Mouse (Mus musculus): ENCODE measurements around the gene Mat2a. TPM values are rescaled to one million over a fixed set of nuclear protein-coding genes. Genes with fewer than 3 reads are reported as not detected.

Mat2a gene
- polyA plus RNA-seq (2012; rRNA removed), result 140 and 162 TPM in 2 replicates

DNA sequence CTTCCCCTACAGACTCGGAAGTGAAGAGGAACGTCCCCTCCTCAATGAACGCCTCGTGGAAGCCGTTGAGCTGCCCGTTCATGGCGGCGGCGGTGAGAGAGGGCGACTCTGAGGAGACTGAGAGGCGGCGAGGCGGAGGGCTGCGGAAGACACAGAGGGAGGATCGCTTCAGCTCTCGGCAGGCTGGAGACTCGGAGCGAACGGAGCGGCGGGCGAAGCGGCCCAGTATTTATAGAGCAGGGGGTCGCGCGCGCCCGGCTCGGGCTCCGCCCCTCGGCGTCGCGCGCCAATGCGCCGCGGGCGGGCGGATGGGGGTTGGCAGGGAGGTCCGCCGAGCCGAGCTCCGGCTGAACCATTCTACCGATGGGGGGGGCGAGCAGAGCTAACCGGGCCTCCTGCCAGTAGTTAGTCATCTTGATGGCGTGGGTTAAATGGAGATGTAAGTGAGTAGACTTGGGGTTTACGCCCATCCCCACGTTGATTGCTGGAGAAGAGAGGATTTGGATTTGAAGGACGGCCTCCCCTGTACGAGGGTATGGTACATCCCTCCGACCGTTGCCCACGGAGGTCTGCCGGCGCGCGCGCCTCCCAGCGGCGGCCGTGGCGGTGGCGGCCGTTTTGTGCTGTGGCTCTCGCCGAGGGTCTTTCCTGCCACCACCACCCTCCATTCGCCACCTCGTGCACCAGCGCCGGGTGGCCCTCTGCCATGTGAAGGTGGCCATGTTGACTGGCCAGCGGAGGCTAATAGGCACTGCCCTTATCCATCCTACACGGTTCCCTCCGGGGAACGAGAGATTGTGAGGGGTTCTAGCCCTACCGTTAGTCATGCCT is at the start of gene Mat2a:
Gene Mat2a (minus strand): TSS at position 204 of the 831 bp plus-strand sequence.
- peak; percentile 93 for DNase-seq
- Histone ChIP-seq H3K27ac (ENCODE audit: control insufficient read depth, insufficient read depth, low read length) (peak within 1 kb of the TSS; percentile 93), H3K36me3 (ENCODE audit: control insufficient read depth, insufficient read depth, low read length) (peaks cover 23% of the 10 kb centered on the region), H3K27me3 (ENCODE audit: control insufficient read depth, insufficient read depth, low read length) (no peaks in the 10 kb centered on the region), H3K4me3 (ENCODE audit: control insufficient read depth, insufficient read depth, low read length) (peak within 1 kb of the TSS; percentile 96), H3K4me1 (replicated peaks; ENCODE audit: control insufficient read depth, insufficient read depth, low read length) (peaks cover 4% of the 10 kb centered on the region)
- TF ChIP-seq POLR2A (IDR thresholded peaks at IDR 0.05; ENCODE audit: control insufficient read depth, extremely low read depth, insufficient read depth, low read length, poor library complexity) (peak; percentile 97), CTCF (IDR thresholded peaks at IDR 0.05; ENCODE audit: borderline replicate concordance, control insufficient read depth, extremely low read depth, insufficient read depth, low read length, poor library complexity) (peak; percentile 70; the same call in 1 of the 2 replicates)
- under 1% methylated on average over 72 of the region's 77 CpGs for WGBS

DNA sequence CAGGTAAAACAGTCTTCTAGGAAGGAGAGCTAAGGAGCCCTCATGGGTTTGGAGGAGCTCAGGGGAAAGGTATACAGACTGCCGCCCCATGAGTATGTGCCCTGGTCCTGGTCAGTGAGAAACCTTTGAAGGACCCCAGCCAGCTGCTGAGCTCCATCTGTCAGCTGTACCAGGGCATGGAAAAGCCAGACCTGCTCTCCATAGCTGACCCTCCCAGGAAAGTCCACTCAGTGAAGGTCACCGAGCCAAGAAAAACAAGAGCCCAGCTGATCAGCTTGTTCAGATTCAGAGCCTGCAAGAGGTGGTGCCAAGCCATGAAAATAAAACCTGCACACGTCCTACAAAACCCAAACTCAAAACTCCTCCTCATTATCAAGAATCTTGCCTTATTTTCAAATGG is 49.5 kb upstream of the Mat2a start:
- no peak for TF ChIP-seq POLR2A (IDR thresholded peaks at IDR 0.05; ENCODE audit: control insufficient read depth, extremely low read depth, insufficient read depth, low read length, poor library complexity)
- TF ChIP-seq CTCF (IDR thresholded peaks at IDR 0.05; ENCODE audit: borderline replicate concordance, control insufficient read depth, extremely low read depth, insufficient read depth, low read length, poor library complexity), result no peak
- Histone ChIP-seq H3K27ac (ENCODE audit: control insufficient read depth, insufficient read depth, low read length) (no peak overlapping the region), H3K27me3 (ENCODE audit: control insufficient read depth, insufficient read depth, low read length) (no peaks in the 10 kb centered on the region), H3K36me3 (ENCODE audit: control insufficient read depth, insufficient read depth, low read length) (no peaks in the 10 kb centered on the region), H3K4me1 (replicated peaks; ENCODE audit: control insufficient read depth, insufficient read depth, low read length) (no peaks in the 10 kb centered on the region; the same call in 1 of the 2 replicates), H3K4me3 (ENCODE audit: control insufficient read depth, insufficient read depth, low read length) (no peak overlapping the region)
- no peak for DNase-seq
- 88% methylated on average over 3 of the region's 3 CpGs for WGBS

DNA sequence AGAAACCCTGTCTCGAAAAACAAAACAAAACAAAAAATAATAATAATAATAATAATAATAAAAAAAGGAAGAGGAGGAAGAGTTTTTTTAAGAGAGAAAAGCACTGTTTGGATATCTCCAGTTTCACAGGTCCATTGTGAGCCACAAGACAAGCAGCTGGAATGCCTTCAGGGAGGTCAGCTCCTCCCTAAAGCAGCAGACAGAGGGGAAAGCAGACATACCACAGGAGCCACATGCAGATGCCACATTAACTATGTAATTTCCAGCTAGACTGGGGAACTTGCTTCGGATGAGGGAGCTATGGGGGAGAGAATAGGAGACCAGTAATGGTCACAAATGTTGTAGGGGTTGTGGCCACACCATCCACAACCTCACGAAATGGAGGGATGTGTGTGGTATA is 47.9 kb upstream of the Mat2a start:
- H3K36me3 ChIP-seq (ENCODE audit: control insufficient read depth, insufficient read depth, low read length), result no peaks in the 10 kb centered on the region

DNA sequence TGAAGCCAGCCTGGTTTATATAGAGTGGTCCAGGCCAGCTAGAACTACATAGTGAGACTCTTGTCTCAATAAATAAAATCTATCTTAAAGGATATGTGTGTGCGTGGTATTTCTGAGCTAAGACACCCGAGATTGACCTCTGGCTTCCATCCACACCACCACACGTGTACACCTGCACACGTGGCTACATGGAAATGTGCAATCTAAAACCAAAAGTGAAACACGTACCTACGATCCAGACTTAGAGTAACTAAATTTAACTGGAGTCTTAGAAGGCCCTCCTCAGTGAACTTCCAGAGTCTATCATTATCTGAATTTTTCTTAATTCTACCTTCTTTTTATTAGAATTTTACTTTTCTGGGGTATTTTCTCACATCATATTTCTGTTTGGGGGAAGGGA is 46.9 kb upstream of the Mat2a start:
- Histone ChIP-seq H3K27ac (ENCODE audit: control insufficient read depth, insufficient read depth, low read length) (no peak overlapping the region), H3K36me3 (ENCODE audit: control insufficient read depth, insufficient read depth, low read length) (no peaks in the 10 kb centered on the region), H3K4me1 (replicated peaks; ENCODE audit: control insufficient read depth, insufficient read depth, low read length) (no peaks in the 10 kb centered on the region; the same call in 1 of the 2 replicates), H3K27me3 (ENCODE audit: control insufficient read depth, insufficient read depth, low read length) (no peaks in the 10 kb centered on the region), H3K4me3 (ENCODE audit: control insufficient read depth, insufficient read depth, low read length) (no peak overlapping the region)
- TF ChIP-seq POLR2A (IDR thresholded peaks at IDR 0.05; ENCODE audit: control insufficient read depth, extremely low read depth, insufficient read depth, low read length, poor library complexity) (no peak), CTCF (IDR thresholded peaks at IDR 0.05; ENCODE audit: borderline replicate concordance, control insufficient read depth, extremely low read depth, insufficient read depth, low read length, poor library complexity) (no peak)
- no peak for DNase-seq
- WGBS, result 28% methylated on average over 6 of the region's 6 CpGs

More for the DNA sequence above, 47.9 kb upstream of the Mat2a start:
- TF ChIP-seq POLR2A (IDR thresholded peaks at IDR 0.05; ENCODE audit: control insufficient read depth, extremely low read depth, insufficient read depth, low read length, poor library complexity), result no peak
- TF ChIP-seq CTCF (IDR thresholded peaks at IDR 0.05; ENCODE audit: borderline replicate concordance, control insufficient read depth, extremely low read depth, insufficient read depth, low read length, poor library complexity), result no peak
- no peak for DNase-seq
- no peaks in the 10 kb centered on the region; the same call in 1 of the 2 replicates for H3K4me1 ChIP-seq (replicated peaks; ENCODE audit: control insufficient read depth, insufficient read depth, low read length)
- H3K27me3 ChIP-seq (ENCODE audit: control insufficient read depth, insufficient read depth, low read length), result no peaks in the 10 kb centered on the region
- WGBS, result 59% methylated on average over 3 of the region's 3 CpGs
- H3K4me3 ChIP-seq (ENCODE audit: control insufficient read depth, insufficient read depth, low read length), result no peak overlapping the region
- H3K27ac ChIP-seq (ENCODE audit: control insufficient read depth, insufficient read depth, low read length), result no peak overlapping the region

DNA sequence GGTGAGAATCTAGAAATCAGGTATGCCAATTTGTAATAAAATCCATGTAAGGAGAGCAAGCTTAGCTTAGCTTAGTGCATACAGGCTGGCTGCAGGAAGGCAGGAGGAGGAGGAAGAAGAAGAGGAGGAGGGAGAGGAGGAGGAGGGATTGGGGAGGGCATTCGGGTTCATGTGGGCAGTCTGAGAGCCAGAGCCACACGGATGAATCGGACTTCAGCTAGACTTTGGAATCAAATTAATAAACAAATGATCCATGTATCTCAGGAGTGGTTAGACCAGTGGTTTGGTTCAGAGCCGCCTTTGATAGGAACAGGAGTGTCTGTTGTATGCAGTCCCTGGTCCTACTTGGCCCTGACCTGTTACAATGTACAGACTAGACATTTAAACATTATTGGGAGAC is 45.5 kb upstream of the Mat2a start:
- Histone ChIP-seq H3K27me3 (ENCODE audit: control insufficient read depth, insufficient read depth, low read length) (no peaks in the 10 kb centered on the region), H3K36me3 (ENCODE audit: control insufficient read depth, insufficient read depth, low read length) (no peaks in the 10 kb centered on the region), H3K4me3 (ENCODE audit: control insufficient read depth, insufficient read depth, low read length) (no peak overlapping the region), H3K4me1 (replicated peaks; ENCODE audit: control insufficient read depth, insufficient read depth, low read length) (no peaks in the 10 kb centered on the region; the same call in 1 of the 2 replicates), H3K27ac (ENCODE audit: control insufficient read depth, insufficient read depth, low read length) (no peak overlapping the region)
- TF ChIP-seq CTCF (IDR thresholded peaks at IDR 0.05; ENCODE audit: borderline replicate concordance, control insufficient read depth, extremely low read depth, insufficient read depth, low read length, poor library complexity) (no peak), POLR2A (IDR thresholded peaks at IDR 0.05; ENCODE audit: control insufficient read depth, extremely low read depth, insufficient read depth, low read length, poor library complexity) (no peak)
- no peak for DNase-seq
- 89% methylated on average over 4 of the region's 4 CpGs for WGBS

DNA sequence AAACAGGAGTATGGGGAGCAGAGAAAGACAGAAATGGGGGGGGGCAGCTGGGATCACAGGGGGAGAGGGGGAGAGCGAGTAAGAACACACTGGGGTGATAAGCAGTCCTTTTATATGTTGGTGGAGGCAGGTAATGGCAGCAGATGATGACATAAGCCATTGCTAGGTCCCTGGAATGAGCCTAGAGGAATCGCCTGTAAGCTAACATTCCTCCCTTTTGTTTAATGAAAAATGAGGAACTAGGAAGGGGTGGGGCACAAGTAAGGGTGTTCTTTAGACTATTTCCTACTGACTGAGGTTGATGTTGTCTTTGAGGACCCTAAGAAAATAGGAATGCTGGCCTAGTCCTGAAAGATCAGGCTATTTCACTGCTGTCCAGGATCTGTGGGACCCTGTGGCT is 42.8 kb upstream of the Mat2a start:
- Histone ChIP-seq H3K27me3 (ENCODE audit: control insufficient read depth, insufficient read depth, low read length) (no peaks in the 10 kb centered on the region), H3K36me3 (ENCODE audit: control insufficient read depth, insufficient read depth, low read length) (no peaks in the 10 kb centered on the region), H3K4me1 (replicated peaks; ENCODE audit: control insufficient read depth, insufficient read depth, low read length) (no peaks in the 10 kb centered on the region; the same call in 1 of the 2 replicates), H3K4me3 (ENCODE audit: control insufficient read depth, insufficient read depth, low read length) (no peak overlapping the region), H3K27ac (ENCODE audit: control insufficient read depth, insufficient read depth, low read length) (no peak overlapping the region)
- DNase-seq, result no peak
- 85% methylated on average over 2 of the region's 2 CpGs for WGBS
- no peak for TF ChIP-seq POLR2A (IDR thresholded peaks at IDR 0.05; ENCODE audit: control insufficient read depth, extremely low read depth, insufficient read depth, low read length, poor library complexity)
- TF ChIP-seq CTCF (IDR thresholded peaks at IDR 0.05; ENCODE audit: borderline replicate concordance, control insufficient read depth, extremely low read depth, insufficient read depth, low read length, poor library complexity), result no peak
